Mouse (Mus musculus) CD4-positive, CD25-positive, alpha-beta regulatory T cell, adult 2 months (primary cell): ENCODE data around the gene Tpte.
A peak's percentile ranks its signal among the peaks of the same experiment; 100 is the strongest.

Experiments
- DNase-seq: peaks from one replicate; pipeline ENCODE4 v3.0.0-alpha.2; 2012; ENCODE audit warnings: low read depth, low spot score

Tpte gene

DNA sequence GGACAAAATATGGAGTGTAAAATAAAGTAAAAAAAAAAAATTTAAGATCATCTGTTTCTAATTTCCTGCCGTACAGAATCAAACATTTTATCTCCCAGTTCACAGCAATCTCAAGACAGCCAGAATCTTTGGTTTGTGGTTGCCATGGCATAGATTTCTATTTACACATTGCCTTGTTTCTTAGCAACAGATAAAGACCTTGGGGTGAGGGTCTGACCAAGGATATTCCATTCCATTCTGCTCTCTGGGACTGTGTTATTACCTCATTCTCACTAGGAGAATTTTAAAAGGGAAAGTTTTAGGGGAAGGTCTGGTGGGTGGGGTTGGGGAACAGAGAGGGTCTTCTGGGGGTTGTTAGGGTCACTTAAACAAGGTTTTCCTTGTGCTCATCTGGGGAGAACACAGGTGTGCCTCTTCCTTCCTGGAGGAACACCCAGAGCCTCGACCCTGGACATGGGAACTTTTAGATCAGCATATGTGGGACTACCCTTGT lies at the start of gene Tpte:
Gene Tpte, plus strand, starts transcription at position 443 of the 493 bp plus-strand sequence.
- DNase-seq: no peak

DNA sequence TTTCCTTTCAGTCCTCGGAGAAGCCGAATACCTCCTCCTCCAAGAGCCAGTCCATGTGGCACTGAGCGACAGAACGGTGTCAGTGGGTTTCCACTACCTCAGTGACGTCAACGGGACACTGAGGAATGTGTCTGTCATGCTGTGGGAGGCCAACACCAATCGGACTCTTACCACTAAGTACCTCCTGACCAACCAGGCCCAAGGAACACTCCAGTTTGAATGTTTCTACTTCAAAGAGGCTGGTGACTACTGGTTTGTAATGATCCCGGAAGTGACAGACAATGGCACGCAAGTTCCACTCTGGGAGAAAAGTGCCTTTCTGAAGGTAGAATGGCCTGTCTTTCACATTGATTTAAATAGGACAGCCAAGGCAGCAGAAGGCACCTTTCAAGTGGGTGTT lies 40.3 kb upstream of the Tpte start:
- no peak for DNase-seq

DNA sequence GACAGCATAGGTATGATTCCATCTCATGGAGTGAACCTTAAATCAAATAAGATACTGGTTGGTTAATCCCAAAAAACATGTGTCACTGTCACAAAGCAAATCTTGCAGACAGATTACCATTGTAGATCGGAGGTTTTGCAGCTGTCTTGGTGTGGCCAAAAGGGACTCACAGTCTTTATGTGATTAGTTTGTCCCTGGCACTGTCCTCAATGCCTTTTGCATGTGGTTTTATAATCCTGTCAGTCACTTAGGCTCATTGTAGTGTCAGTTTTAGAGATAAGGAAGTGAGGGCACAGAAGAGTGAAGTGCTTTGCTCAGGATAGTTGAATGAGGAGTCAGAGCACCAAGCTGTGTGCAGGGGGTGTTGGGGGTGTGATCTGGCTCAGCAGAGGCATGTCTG lies 37.6 kb upstream of the Tpte start:
- no peak for DNase-seq

- no peak for DNase-seq
These were observed 35.3 kb upstream of the Tpte start for GRCm38 (mm10) chr8:22247956-22248355.

- DNase-seq: no peak
These were observed 34.2 kb upstream of the Tpte start for GRCm38 (mm10) chr8:22249080-22249479.

DNA sequence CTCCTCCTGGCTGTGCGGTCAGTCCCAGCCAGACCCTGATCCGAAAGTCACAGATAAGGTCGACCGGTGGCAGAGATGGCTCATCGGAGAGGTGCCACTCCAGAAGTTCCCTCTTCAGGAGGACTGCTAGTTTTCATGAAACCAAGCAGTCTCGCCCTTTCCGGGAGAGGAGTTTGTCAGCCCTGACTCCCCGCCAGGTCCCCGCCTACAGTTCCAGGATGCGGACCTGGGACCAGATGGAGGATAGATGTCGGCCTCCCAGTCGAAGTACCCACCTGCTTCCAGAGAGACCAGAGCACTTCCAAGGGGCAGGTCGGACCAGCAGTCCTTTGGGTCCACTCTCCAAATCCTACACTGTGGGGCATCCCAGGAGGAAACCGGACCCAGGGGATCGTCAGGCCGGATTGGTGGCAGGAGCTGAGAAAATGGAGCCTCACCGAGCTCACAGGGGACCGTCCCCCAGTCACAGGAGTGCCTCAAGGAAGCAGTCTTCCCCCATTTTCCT lies 24.2 kb upstream of the Tpte start:
- no peak for DNase-seq

DNA sequence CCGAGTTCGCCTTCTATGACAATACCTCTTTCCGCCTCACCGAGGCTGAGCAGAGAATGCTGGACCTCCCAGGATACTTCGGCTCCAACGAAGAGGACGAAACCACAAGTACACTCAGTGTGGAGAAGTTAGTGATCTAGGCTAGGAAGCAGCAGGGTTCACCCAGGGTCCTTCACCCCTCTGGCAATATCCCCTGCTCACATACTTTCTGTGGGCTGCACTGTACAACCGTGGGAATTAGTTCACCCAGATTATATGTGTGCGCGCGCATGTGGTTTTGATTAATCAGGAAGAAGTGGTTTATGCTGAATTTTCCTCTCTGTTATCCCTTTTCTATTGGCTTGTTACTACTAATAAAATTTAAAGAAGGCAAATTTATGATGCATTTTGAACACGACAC lies 23.7 kb upstream of the Tpte start:
- no peak for DNase-seq

GRCm38 (mm10) chr8:22260091-22260722 lies 23.0 kb upstream of the Tpte start:
- no peak for DNase-seq

GRCm38 (mm10) chr8:22262267-22262666 lies 21.0 kb upstream of the Tpte start:
- DNase-seq: no peak

DNA sequence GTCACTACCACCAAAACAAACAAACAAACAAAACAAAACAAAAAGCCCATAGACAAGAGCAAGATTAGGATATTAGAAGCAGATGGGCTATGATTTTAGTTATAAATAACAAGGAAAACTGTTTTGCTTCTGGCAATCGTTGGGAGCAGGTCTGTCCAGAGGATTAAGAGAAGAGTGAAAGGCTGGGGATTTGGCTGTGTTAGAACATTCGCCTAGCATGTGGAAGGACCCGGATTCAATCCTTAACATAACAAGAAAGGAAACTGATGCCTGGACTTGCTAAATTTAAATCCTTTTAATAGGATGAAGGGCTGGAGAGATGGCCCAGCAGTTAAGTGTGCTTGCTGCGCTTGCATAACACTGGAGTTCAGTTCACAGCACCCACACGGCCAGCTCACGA lies 18.9 kb upstream of the Tpte start:
- no peak for DNase-seq

GRCm38 (mm10) chr8:22264787-22265186 lies 18.5 kb upstream of the Tpte start:
- no peak for DNase-seq

DNA sequence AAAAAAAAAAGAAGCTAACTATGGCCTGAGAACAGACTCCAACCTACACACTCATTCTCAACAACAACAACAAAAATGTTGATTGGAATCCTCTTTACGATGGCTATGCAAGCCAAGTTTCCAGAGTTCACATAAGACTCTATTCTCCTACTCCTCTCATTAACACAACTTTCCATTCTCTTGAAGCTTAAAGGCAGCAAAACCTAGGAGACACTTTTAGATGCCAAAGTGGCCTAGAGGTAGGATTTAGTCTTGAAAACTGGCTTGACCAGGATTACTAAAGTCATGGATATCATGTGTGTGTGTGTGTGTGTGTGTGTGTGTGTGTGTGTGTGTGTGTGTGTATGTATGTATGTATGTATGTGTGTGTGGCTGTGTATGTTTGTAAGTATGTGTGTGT lies 18.0 kb upstream of the Tpte start:
- no peak for DNase-seq

GRCm38 (mm10) chr8:22266809-22267208 lies 16.4 kb upstream of the Tpte start:
- no peak for DNase-seq

GRCm38 (mm10) chr8:22273142-22273541 lies 10.1 kb upstream of the Tpte start:
- DNase-seq: peak; percentile 1

DNA sequence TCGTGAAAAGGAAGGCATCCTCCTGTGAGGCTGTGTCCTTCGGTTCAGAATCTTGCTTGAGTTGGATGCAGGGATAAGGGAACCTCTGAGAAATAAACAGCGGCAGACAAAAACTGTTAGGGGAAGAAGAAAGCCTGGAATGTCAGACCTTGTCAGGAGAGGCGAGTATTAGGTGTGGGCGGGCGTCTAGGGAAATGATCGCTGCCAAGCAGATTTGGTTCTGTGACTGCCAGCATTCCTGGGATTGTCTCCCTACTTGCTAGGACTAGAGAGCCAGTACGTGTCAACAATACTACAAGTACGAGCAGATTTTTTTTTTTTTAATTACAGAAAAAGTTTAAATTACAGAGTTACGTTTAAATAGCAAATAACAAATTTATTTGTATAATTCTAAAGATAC lies 8.6 kb upstream of the Tpte start:
- no peak for DNase-seq

DNA sequence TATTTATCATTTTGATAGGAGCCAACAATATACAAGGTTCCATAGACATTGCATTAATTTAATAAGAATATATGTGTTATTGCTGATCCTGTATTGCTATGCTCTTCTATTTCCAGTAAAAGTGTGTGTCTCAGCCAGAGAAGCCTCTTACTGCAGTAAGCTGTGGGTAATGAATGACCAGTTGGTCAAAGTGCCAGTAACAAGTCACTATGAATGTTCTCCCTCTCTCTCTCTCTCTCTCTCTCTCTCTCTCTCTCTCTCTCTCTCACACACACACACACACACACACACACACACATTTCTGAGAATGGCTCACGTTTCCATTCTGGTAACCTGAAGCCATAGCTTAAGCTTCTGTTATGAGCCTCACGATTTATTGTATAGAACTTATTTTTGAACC lies 19.1 kb downstream of the Tpte start:
- DNase-seq: no peak

- DNase-seq: no peak
These were observed 19.7 kb downstream of the Tpte start for GRCm38 (mm10) chr8:22302896-22303306.

- DNase-seq: peak; percentile 3
These were observed 20.8 kb downstream of the Tpte start for GRCm38 (mm10) chr8:22304045-22304444.

DNA sequence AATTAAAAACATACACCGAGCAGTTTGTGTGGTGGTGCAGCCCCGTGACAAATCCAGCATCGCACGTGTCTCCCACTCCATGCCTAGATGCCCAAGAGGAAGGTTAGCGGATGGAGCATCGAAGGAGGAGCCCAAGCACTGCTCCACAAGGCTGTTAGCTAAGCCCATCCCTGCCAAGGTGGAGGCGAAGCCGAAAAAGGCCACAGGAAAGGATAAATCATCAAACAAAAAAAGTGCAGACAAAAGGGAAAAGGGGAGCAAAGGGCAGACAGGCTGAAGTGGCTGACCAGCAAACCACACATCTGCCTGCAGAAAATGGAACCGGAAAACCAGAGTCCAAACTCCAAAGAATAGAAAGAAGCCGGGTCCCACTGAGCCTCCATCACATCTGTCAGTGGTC lies 23.8 kb downstream of the Tpte start:
- no peak for DNase-seq

DNA sequence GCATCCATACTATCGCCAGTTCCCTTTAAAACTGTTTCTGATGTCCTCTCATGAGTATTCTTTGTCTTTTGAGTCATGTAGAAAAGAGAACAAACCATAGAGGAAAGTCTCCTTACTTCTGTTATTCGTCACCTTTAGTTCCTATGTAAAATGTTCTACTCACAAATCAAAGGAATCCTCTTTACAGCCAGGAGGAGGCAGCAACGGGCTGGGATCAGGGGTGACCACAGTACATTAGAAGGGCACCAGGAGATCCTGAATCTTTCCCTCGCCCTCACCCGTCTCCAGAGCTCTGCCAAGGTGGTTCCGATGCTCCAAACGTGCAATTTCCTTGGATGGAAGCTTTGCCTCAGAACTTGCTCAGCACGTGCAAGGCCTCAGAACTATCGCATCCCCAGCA lies 28.2 kb downstream of the Tpte start:
- peak; percentile 11 for DNase-seq

GRCm38 (mm10) chr8:22335426-22335825 lies 52.2 kb downstream of the Tpte start:
- no peak for DNase-seq

GRCm38 (mm10) chr8:22359359-22359758 lies 76.1 kb downstream of the Tpte start:
- no peak for DNase-seq

- DNase-seq: no peak
These were observed 76.6 kb downstream of the Tpte start for GRCm38 (mm10) chr8:22359882-22360281.

- DNase-seq: no peak
These were observed 93.1 kb downstream of the Tpte start for GRCm38 (mm10) chr8:22376311-22376710.
